Mouse (Mus musculus): ENCODE measurements around the gene Shld1. TPM values are rescaled to one million over a fixed set of nuclear protein-coding genes. Genes with fewer than 3 reads are reported as not detected.

Gene Shld1
- total RNA-seq, 1 experiment from 2014 or later: 8.5 TPM

- DNase-seq: no peak
Measured at GRCm38 (mm10) chr2:132692320-132692719, 5.6 kb downstream of the Shld1 start.

GRCm38 (mm10) chr2:132693980-132694379 lies 7.2 kb downstream of the Shld1 start:
- no peak for DNase-seq

GRCm38 (mm10) chr2:132695358-132696093 lies 8.8 kb downstream of the Shld1 start:
- peak; percentile 47 for DNase-seq

- DNase-seq: peak; percentile 65
Measured at GRCm38 (mm10) chr2:132696519-132696918, 9.8 kb downstream of the Shld1 start.

GRCm38 (mm10) chr2:132697256-132697655 lies 10.5 kb downstream of the Shld1 start:
- no peak for DNase-seq

- DNase-seq: no peak
Measured at GRCm38 (mm10) chr2:132697695-132698094, 11.0 kb downstream of the Shld1 start.

- no peak for DNase-seq
Measured at GRCm38 (mm10) chr2:132698420-132698819, 11.7 kb downstream of the Shld1 start.

- DNase-seq: no peak
Measured at GRCm38 (mm10) chr2:132700921-132701320, 14.2 kb downstream of the Shld1 start.

- peak; percentile 84 for DNase-seq
Measured at GRCm38 (mm10) chr2:132701451-132701886, 14.7 kb downstream of the Shld1 start.

- peak; percentile 67 for DNase-seq
Measured at GRCm38 (mm10) chr2:132705251-132705992, 18.7 kb downstream of the Shld1 start.

- no peak for DNase-seq
Measured at GRCm38 (mm10) chr2:132706309-132706708, 19.6 kb downstream of the Shld1 start.

- DNase-seq: no peak
Measured at GRCm38 (mm10) chr2:132710488-132710887, 23.8 kb downstream of the Shld1 start.

- DNase-seq: no peak
Measured at GRCm38 (mm10) chr2:132712061-132712460, 25.3 kb downstream of the Shld1 start.

GRCm38 (mm10) chr2:132714522-132714921 lies 27.8 kb downstream of the Shld1 start:
- no peak for DNase-seq

GRCm38 (mm10) chr2:132714946-132715345 lies 28.2 kb downstream of the Shld1 start:
- no peak for DNase-seq

- no peak for DNase-seq
Measured at GRCm38 (mm10) chr2:132715421-132716070, 28.8 kb downstream of the Shld1 start.

- peak; percentile 80 for DNase-seq
Measured at GRCm38 (mm10) chr2:132716154-132716553, 29.4 kb downstream of the Shld1 start.

GRCm38 (mm10) chr2:132716901-132717536 lies 30.3 kb downstream of the Shld1 start:
- no peak for DNase-seq

- DNase-seq: no peak
Measured at GRCm38 (mm10) chr2:132717537-132717912, 30.8 kb downstream of the Shld1 start.

GRCm38 (mm10) chr2:132720921-132721566 lies 34.3 kb downstream of the Shld1 start:
- DNase-seq: no peak

GRCm38 (mm10) chr2:132721844-132722243 lies 35.1 kb downstream of the Shld1 start:
- DNase-seq: no peak

- no peak for DNase-seq
Measured at GRCm38 (mm10) chr2:132723958-132724431, 37.3 kb downstream of the Shld1 start.
